ENCODE assay signal across 24 mouse cellular contexts in genomic region chr4:65930901-65931300, GRCm38 (mm10).
DNase-seq lines count a peak whose midpoint lies in the region; ATAC-seq and TF ChIP-seq lines count a peak whose summit lies in the region.
"Had no signal": no experiment of that assay in that cellular context is flagged by ENCODE, and none has a peak within 500 bp of the region (broad histone marks: within the 10 kb centered on the region; RNA-seq: fewer than 3 reads in every experiment).

No protein-coding gene starts in this region.

- H3K4me1 ChIP-seq in liver, adult 2 months (ENCODE audit: control insufficient read depth, insufficient read depth, low read length) = peaks cover 3% of the 10 kb centered on the region; the same call in 1 of the 2 replicates
- H3K4me1 ChIP-seq in liver, embryonic 11.5 days (replicated peaks; ENCODE audit: control insufficient read depth, insufficient read depth, low read length) = no peaks in the 10 kb centered on the region
- H3K4me1 ChIP-seq in lung, postnatal 0 days (ENCODE audit: insufficient read depth, low read depth, low read length) = no peaks in the 10 kb centered on the region
- H3K4me1 ChIP-seq: embryonic facial prominence, embryonic 10.5 days; embryonic facial prominence, embryonic 12.5 days; forebrain, embryonic 13.5 days; forebrain, embryonic 15.5 days had no signal

- H3K27me3 ChIP-seq in liver, adult 2 months (ENCODE audit: control insufficient read depth, insufficient read depth, low read length) = no peaks in the 10 kb centered on the region
- H3K27me3 ChIP-seq in liver, embryonic 11.5 days (replicated peaks; ENCODE audit: control insufficient read depth, insufficient read depth, low read length) = no peaks in the 10 kb centered on the region
- H3K27me3 ChIP-seq in lung, postnatal 0 days (replicated peaks; ENCODE audit: insufficient read depth, low read length) = no peaks in the 10 kb centered on the region
- H3K27me3 ChIP-seq: CH12.LX; embryonic facial prominence, embryonic 12.5 days; forebrain, embryonic 13.5 days; forebrain, embryonic 15.5 days had no signal

- H3K4me3 ChIP-seq in liver, adult 2 months (ENCODE audit: insufficient read depth, low read depth, low read length) = no peak overlapping the region
- H3K4me3 ChIP-seq in liver, embryonic 11.5 days (ENCODE audit: low read depth, low read length) = no peak overlapping the region
- no peak overlapping the region for H3K4me3 ChIP-seq in lung, postnatal 0 days (ENCODE audit: low read depth, low read length)
- H3K4me3 ChIP-seq: embryonic facial prominence, embryonic 10.5 days; embryonic facial prominence, embryonic 12.5 days; forebrain, embryonic 13.5 days; forebrain, embryonic 15.5 days had no signal

- TF ChIP-seq EP300 in lung, postnatal 0 days (IDR thresholded peaks at IDR 0.05) = no peak

- no peak overlapping the region for H3K4me2 ChIP-seq in liver, embryonic 11.5 days
- H3K4me2 ChIP-seq in lung, postnatal 0 days (replicated peaks; ENCODE audit: low read depth, low read length) = no peak overlapping the region
- H3K4me2 ChIP-seq: embryonic facial prominence, embryonic 12.5 days; forebrain, embryonic 13.5 days; forebrain, embryonic 15.5 days had no signal

- no peak overlapping the region for H3K27ac ChIP-seq in liver, adult 2 months (replicated peaks; ENCODE audit: insufficient read depth, low read depth, low read length)
- H3K27ac ChIP-seq in liver, embryonic 11.5 days (ENCODE audit: low read depth, low read length) = no peak overlapping the region
- H3K27ac ChIP-seq in lung, postnatal 0 days (ENCODE audit: low read length) = no peak overlapping the region
- H3K27ac ChIP-seq: embryonic facial prominence, embryonic 10.5 days; embryonic facial prominence, embryonic 12.5 days; forebrain, embryonic 13.5 days; forebrain, embryonic 15.5 days had no signal

- H3K9ac ChIP-seq in liver, adult 2 months (ENCODE audit: low read depth, low read length) = no peak overlapping the region
- H3K9ac ChIP-seq in liver, embryonic 11.5 days (ENCODE audit: low read depth, low read length) = no peak overlapping the region
- H3K9ac ChIP-seq in lung, postnatal 0 days (replicated peaks; ENCODE audit: low read depth) = no peak overlapping the region
- H3K9ac ChIP-seq: embryonic facial prominence, embryonic 12.5 days; forebrain, embryonic 13.5 days; forebrain, embryonic 15.5 days had no signal

- TF ChIP-seq POLR2A in liver, adult 2 months (IDR thresholded peaks at IDR 0.05; ENCODE audit: extremely low read depth, insufficient read depth, low read length) = no peak

- TF ChIP-seq CTCF in liver, adult 2 months (IDR thresholded peaks at IDR 0.05; ENCODE audit: low read depth, low read length) = no peak
- TF ChIP-seq CTCF in lung, postnatal 0 days (IDR thresholded peaks at IDR 0.05) = no peak

- WGBS in liver, adult 2 months = 21% methylated on average over 2 of the region's 2 CpGs
- 64% methylated on average over 2 of the region's 2 CpGs for WGBS in liver, embryonic 11.5 days
- 48% methylated on average over 2 of the region's 2 CpGs for WGBS in lung, postnatal 0 days

- ATAC-seq in liver, embryonic 11.5 days (replicated peaks; ENCODE audit: low FRiP score) = no peak
- ATAC-seq in lung, postnatal 0 days = no peak
- ATAC-seq: activated CD4-positive, CD25-positive, alpha-beta regulatory T cell, adult 4 months; CD4-positive, CD25-positive, alpha-beta regulatory T cell, adult 4 months; forebrain, embryonic 13.5 days; forebrain, embryonic 15.5 days; Patski had no signal

- DNase-seq in liver, adult 2 months (ENCODE audit: extremely low read depth, low read depth, low spot score) = peak; percentile 96
- no peak for DNase-seq in liver, embryonic 11.5 days (ENCODE audit: low spot score)
- peak; percentile 22 for DNase-seq in lung, postnatal 0 days (ENCODE audit: low spot score)
- DNase-seq in lung, postnatal 10 days = no peak
- DNase-seq in lung, postnatal 36 days = peak; percentile 17
- DNase-seq in lung, postnatal 14 days = no peak
- DNase-seq: adrenal gland, adult 8-10 months; adrenal gland, postnatal 14 days; adrenal gland, postnatal 36 days; B cell, adult 2 months; cerebellum, adult 11-12 months; cerebellum, adult 2 months; cerebellum, adult 9-10 months; cerebellum, postnatal 10 days; cerebellum, postnatal 25 days had no signal

- no peaks in the 10 kb centered on the region for H3K9me3 ChIP-seq in liver, embryonic 11.5 days (ENCODE audit: control insufficient read depth, low read length)
- H3K9me3 ChIP-seq in lung, postnatal 0 days (ENCODE audit: low read length) = no peaks in the 10 kb centered on the region
- H3K9me3 ChIP-seq: embryonic facial prominence, embryonic 10.5 days; embryonic facial prominence, embryonic 12.5 days; forebrain, embryonic 13.5 days; forebrain, embryonic 15.5 days had no signal

- H3K36me3 ChIP-seq in liver, adult 2 months (ENCODE audit: control insufficient read depth, insufficient read depth, low read length) = no peaks in the 10 kb centered on the region
- H3K36me3 ChIP-seq in liver, embryonic 11.5 days (ENCODE audit: control insufficient read depth, insufficient read depth, low read length) = no peaks in the 10 kb centered on the region
- H3K36me3 ChIP-seq in lung, postnatal 0 days (ENCODE audit: insufficient read depth, low read length) = no peaks in the 10 kb centered on the region
- H3K36me3 ChIP-seq: embryonic facial prominence, embryonic 10.5 days; embryonic facial prominence, embryonic 12.5 days; forebrain, embryonic 15.5 days; G1E had no signal

- no peaks in the 10 kb centered on the region for H3K79me2 ChIP-seq in liver, adult 2 months (ENCODE audit: control insufficient read depth, insufficient read depth, low read length)

Comparison
In these comparisons a context has a peak if more than half of its experiments do, and no peak if none do; other contexts are left out.
1. DNase-seq: peak in liver, adult 2 months (single experiment), lung, postnatal 0 days (single experiment) and lung, postnatal 36 days (single experiment); none in liver, embryonic 11.5 days (single experiment), lung, postnatal 10 days (single experiment) and lung, postnatal 14 days (single experiment).